Mouse (Mus musculus): ENCODE measurements around the gene Mthfsd.

Mthfsd gene

DNA sequence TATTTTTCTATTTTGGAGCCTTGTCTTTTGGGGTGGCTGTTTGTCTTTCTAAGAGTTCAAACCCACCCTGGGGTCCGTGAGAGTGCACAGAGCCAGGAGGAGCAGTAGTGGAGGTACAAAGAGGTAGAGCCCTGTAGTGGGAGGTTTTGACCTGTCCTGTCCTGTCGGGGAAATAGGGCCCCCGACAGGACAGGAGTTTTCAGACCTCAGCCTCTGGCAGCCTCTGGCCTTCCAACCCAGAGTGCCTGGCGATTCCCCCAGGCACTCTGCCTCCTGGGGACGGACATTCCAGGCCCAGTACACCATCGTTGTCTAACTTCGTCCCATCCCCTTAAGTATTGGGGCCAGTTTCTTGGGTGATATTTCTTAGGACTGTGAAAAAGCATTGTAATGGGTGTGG lies 14.2 kb upstream of the Mthfsd start:
- DNase-seq (ENCODE audit: low read depth, low spot score): no peak

GRCm38 (mm10) chr8:121121704-121122103 lies 13.5 kb upstream of the Mthfsd start:
- DNase-seq (ENCODE audit: low read depth, low spot score): no peak

DNA sequence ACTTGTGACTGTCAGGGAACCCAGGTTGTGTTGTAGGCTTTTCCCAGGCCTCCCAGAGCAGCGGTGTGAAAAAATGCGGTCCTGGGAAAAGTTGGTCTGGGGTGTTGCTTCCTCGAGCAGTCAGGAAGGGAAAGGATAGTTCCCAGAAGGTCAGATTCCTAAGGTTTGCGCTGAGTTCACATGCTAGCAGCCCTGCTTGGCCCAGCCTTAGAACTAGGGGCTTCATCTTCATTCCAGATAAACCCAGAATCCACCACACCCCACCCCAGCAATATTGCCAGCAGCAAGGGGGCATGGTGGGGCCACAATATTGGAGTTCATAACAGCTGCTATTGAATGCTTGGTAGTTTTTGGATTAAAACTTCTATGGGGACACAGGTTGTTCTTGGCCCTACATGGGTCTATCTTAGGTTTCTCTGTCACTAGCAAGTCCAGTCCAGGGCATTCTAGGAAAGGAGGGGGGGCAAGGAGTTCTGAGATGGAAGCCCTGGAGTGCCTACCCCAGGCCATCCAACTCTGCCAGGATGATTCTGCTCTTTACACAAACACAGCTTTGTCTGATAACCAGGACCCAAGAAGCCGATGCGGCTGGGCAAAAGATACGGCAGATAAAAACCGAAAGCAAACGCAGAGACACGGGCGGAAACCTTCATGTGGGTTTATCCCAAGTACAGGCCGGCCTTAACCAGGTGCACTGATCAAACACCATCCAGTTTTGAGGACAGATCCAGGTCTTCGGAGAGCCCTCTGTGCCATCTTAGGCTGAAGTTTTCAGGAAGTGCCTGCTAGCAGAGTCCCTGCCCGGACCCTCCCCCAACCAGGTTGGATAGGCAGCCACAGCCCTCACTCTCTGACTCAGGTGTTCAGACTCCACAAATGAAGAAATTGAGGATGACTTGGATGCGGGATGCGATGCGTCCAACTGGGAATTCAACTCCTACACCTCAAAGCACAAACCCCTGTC lies 12.5 kb upstream of the Mthfsd start:
- DNase-seq (ENCODE audit: low read depth, low spot score): no peak

- no peak for DNase-seq (ENCODE audit: low read depth, low spot score)
These were observed 11.7 kb upstream of the Mthfsd start for GRCm38 (mm10) chr8:121119635-121120455.

GRCm38 (mm10) chr8:121118634-121119420 lies 10.6 kb upstream of the Mthfsd start:
- no peak for DNase-seq (ENCODE audit: low read depth, low spot score)

DNA sequence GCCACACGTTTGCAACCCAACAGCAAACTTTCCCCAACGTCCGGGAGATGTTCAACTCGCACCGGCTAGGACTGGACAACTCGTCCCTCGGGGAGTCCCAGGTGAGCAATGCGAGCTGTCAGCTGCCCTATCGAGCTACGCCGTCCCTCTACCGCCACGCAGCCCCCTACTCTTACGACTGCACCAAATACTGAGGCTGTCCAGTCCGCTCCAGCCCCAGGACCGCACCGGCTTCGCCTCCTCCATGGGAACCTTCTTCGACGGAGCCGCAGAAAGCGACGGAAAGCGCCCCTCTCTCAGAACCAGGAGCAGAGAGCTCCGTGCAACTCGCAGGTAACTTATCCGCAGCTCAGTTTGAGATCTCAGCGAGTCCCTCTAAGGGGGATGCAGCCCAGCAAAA lies 9.7 kb upstream of the Mthfsd start:
- no peak for DNase-seq (ENCODE audit: low read depth, low spot score)

GRCm38 (mm10) chr8:121117186-121117651 lies 9.0 kb upstream of the Mthfsd start:
- DNase-seq (ENCODE audit: low read depth, low spot score): no peak

GRCm38 (mm10) chr8:121116591-121117185 lies 8.5 kb upstream of the Mthfsd start:
- peak; percentile 76 for DNase-seq (ENCODE audit: low read depth, low spot score)

DNA sequence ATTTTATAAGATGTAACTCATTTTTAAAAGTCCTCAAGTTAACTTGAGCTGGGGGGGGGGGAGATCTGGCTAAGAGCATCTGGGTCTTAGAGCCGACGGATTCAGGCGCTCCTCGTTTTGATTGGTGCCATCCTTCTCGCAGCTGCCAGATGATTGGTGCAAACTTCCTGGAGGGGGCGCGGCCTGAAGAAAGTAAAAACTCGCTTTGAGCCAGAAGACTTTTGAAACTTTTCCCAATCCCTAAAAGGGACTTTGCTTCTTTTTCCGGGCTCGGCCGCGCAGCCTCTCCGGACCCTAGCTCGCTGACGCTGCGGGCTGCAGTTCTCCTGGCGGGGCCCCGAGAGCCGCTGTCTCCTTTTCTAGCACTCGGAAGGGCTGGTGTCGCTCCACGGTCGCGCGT lies 7.8 kb upstream of the Mthfsd start, which contains the start of gene Foxc2:
Gene Foxc2, plus strand, starts transcription at position 224 of the 400 bp plus-strand sequence.
- peak; percentile 97 for DNase-seq (ENCODE audit: low read depth, low spot score)

- DNase-seq (ENCODE audit: low read depth, low spot score): no peak
These were observed 6.9 kb upstream of the Mthfsd start for GRCm38 (mm10) chr8:121115136-121115535.

GRCm38 (mm10) chr8:121113261-121113660 lies 5.1 kb upstream of the Mthfsd start:
- DNase-seq (ENCODE audit: low read depth, low spot score): peak; percentile 93

DNA sequence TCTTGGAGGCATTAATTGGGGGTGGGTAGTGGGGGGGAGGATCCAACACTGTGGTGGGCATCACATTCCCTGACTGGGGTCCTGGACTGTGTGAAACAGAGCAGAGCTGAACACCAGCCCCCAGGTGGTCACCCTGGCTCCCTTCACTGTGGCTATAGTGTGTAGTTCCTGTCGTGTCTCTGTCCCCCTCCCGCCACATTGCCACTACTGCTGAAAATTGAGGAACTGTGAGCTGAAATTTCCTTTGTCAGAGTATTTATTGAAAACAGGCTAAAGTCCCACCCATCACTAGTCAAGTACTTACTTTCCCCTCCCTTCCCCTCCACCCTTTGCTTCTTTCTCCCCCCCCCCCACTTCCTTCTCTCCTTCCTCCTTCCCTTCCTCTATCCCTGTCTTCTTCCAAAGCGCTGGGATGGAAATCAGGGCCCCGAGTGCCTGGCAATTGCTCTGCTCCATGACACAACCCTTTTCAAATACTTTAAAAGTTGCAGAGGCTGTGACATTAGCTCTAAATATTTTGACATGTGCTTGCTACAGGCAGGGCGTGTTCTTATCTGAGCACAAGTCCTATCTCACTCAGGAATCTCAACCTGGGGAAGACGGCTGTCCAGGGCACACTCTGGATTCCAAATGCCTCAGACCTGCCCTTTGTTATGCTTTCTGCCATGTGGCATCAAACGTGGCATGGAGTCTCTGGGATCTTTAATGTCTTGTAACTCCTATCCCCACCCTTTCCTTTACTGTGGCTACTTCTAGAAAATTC lies 3.1 kb upstream of the Mthfsd start:
- no peak for DNase-seq (ENCODE audit: low read depth, low spot score)

- DNase-seq (ENCODE audit: low read depth, low spot score): no peak
These were observed 465 bp upstream of the Mthfsd start for GRCm38 (mm10) chr8:121108657-121109056.

DNA sequence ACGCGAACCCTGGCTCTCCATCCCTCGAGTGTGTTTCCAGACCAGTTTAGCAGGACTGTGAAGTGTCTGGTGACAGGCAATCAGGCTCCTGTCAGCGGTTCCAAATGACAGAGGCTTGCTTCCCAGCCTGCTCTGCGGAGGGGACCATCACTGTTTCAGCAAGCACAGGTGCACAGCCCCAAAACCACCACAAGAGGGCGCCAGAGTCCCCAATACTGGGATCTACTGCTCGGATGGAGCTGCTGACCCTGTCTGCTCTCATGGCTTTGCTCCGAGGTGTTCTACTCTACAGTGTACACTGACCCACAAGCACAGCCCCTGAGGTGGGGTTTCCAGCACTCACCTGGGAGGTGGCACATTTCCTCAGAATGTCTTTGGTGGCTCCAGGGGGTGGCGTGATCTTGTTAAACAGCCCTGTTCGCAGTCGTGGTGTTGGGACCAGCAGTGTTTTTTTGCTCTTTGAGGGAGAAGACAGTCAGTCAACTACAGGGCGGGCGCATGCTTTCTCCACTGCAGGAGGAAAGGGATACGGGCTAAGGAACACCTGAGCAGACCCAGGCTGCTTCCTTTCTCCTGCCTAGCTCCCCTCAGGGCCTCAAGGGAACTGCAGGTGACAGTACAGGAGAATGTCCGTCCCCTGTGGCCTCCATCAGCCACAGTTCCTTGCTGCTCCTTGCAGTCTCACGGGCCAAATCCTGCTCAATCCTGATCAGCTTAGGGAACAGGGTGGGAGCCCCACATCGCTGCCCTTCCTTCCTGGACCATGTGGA lies 4.0 kb downstream of the Mthfsd start:
- peak; percentile 79 for DNase-seq (ENCODE audit: low read depth, low spot score)

GRCm38 (mm10) chr8:121093496-121093895 lies 14.7 kb downstream of the Mthfsd start:
- DNase-seq (ENCODE audit: low read depth, low spot score): no peak

GRCm38 (mm10) chr8:121092627-121093026 lies 15.6 kb downstream of the Mthfsd start:
- DNase-seq (ENCODE audit: low read depth, low spot score): peak; percentile 84

GRCm38 (mm10) chr8:121092141-121092540 lies 16.1 kb downstream of the Mthfsd start:
- DNase-seq (ENCODE audit: low read depth, low spot score): no peak

DNA sequence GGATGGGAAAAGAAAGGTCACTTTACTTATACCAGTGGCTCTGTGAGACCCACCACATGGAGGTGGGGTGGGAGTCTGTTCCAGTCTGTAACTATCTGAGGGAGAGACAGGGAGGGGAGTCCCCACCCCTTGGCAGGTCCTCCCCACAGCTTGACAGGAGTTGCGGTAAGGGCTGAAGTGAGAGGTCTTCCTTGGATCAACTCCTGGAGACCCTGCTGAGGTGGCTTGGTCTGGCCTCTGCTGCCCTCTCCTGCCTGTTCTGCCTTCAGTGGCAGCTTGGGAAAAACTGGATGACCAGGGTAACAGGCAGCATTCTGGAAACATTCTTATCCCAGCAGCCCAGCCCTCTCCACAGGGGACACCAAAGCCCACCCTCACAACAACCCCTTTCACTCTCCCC lies 17.5 kb downstream of the Mthfsd start:
- DNase-seq (ENCODE audit: low read depth, low spot score): no peak

DNA sequence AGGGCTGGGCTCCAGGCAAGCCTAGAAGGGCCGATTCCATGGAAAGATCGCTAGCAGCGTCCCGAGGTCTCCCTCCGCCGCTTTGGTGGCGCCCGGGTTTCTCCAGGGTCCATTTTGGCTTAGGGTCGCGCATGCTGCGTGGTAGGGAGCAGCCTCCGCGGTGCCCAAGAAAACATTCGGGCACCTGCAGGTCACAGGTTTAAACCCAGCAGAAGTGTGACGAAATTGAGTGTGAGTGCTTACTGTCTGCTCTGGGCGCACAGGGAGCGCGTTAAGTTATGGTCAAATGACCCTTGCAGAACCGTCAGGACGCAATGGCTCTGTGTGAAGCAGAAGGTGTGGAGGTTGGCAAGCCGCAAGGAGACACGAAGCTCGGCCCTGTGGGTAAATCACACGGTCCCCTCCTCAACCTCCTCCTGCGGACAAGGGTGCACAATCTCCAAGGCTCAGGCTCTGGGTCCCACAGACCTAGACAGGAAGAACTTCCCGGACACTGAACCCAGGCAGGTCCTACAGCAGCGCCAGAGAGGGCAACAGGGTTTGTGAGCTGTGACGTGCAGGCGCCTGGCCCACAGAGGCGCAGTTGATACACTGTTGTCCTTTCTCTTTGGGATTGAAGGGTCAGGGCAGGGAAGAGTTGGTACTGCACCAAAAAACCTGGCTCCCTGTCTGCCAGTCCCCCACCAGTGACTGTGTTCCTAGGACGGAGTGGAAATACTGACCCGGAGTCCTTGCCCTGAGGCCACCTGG lies 18.4 kb downstream of the Mthfsd start:
- DNase-seq (ENCODE audit: low read depth, low spot score): no peak

All from R1 (cell line).